Mouse (Mus musculus) neutrophil, adult 65 days (primary cell): ENCODE data around the gene Zfp710. TPM values are rescaled to one million over a fixed set of nuclear protein-coding genes. Genes with fewer than 3 reads are reported as not detected.

Experiments used
- total RNA-seq: library from RNA; stranded (reverse); gene quantifications from 2 replicates; pipeline ENCODE4 v1.2.4, GENCODE M21; 2023

Gene Zfp710
- 103 and 115 TPM in 2 replicates for total RNA-seq

GRCm38 (mm10) chr7:80024521-80025390 is at the start of gene Zfp710:
Zfp710 (plus strand) TSS chr7:80024814.

GRCm38 (mm10) chr7:80115224-80115590 is 90.6 kb downstream of the Zfp710 start, which contains the start of gene Idh2:
Idh2 (minus strand) TSS chr7:80115392.

Other genes starting within 250 kb of the Zfp710 start
- gene Mesp1, start 231.0 kb upstream of the Zfp710 start, total RNA-seq = not detected in 2 replicates
- gene Mesp2, start 214.1 kb upstream of the Zfp710 start, total RNA-seq = not detected in 2 replicates
- gene Anpep, start 163.8 kb upstream of the Zfp710 start, total RNA-seq = 0.16 and 0.25 TPM in 2 replicates
- gene Ap3s2, start 104.2 kb upstream of the Zfp710 start, total RNA-seq = 9.8 and 11.8 TPM in 2 replicates
- gene Arpin, start 89.5 kb upstream of the Zfp710 start, total RNA-seq = 0.27 and 0.47 TPM in 2 replicates
- gene Idh2, start 90.6 kb downstream of the Zfp710 start, total RNA-seq = 30.7 and 40.8 TPM in 2 replicates
- gene Sema4b, start 162.0 kb downstream of the Zfp710 start, total RNA-seq = 26.1 and 31.5 TPM in 2 replicates
- 85.6 and 88.1 TPM in 2 replicates for gene Cib1, start 208.0 kb downstream of the Zfp710 start, total RNA-seq
- gene Gdpgp1, start 208.1 kb downstream of the Zfp710 start, total RNA-seq = 1.3 TPM in 2 replicates
- gene Ttll13, start 221.6 kb downstream of the Zfp710 start, total RNA-seq = 0.38 TPM in 1 of 2 replicates, not detected in the other
- gene Ngrn, start 236.4 kb downstream of the Zfp710 start, total RNA-seq = 11.3 and 14.8 TPM in 2 replicates
- gene Vps33b, start 244.8 kb downstream of the Zfp710 start, total RNA-seq = 11.5 and 15.7 TPM in 2 replicates